Mouse (Mus musculus): Measurements from ENCODE around the gene Olfr1342.
A peak's percentile ranks its signal among the peaks of the same experiment; 100 is the strongest.

Gene Olfr1342

DNA sequence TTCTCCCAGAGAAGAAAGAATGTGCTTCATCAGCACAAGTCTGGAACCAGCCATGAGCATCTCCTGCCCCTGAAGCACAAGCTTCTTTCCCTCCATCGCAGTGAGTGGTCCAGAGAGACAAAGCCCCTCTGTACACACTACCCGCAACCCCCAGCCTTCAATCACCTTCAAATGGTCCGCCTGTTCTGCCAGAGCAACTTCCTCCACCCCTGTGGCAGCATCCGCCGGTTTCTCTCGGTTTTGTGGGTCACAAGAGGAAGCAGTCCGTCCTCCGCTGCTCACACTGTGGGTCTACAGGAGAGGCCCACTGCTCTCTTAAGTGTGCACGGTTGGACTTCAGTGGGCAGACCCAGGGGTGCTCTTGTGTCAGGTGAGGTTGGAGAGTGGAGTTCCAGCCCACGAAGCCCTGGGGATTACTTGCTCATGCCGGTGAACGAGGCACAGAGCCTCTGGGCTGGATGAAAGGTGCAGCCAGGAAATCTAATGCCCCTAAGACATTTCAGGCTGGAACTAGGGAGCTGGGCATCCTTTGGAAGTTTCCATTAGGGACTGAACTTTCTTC, at the start of gene Olfr1342:
Gene Olfr1342 (minus strand): TSS at position 345 of the 562 bp plus-strand sequence.
- DNase-seq (ENCODE audit: low spot score), result no peak

DNA sequence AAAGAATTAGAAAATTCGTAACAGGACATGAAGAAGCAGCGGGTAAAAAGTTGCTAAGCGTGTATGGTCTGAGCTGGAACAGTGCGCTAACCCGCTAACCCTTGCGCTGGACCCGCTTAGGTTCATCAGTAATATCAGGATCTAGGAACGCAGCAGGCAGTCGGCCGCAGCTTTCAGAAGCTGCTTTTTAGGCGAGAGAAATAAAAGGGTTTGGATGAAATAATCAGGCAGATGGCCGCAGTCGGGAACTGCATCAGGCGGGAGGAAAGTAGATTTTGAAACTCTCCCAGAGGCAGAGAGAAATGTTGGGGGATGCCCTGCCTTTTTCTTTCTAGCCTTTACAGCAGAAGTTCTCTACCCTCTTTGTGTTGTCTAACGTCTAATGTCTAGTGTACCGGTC, 49.3 kb upstream of the Olfr1342 start:
- no peak for DNase-seq (ENCODE audit: low spot score)

DNA sequence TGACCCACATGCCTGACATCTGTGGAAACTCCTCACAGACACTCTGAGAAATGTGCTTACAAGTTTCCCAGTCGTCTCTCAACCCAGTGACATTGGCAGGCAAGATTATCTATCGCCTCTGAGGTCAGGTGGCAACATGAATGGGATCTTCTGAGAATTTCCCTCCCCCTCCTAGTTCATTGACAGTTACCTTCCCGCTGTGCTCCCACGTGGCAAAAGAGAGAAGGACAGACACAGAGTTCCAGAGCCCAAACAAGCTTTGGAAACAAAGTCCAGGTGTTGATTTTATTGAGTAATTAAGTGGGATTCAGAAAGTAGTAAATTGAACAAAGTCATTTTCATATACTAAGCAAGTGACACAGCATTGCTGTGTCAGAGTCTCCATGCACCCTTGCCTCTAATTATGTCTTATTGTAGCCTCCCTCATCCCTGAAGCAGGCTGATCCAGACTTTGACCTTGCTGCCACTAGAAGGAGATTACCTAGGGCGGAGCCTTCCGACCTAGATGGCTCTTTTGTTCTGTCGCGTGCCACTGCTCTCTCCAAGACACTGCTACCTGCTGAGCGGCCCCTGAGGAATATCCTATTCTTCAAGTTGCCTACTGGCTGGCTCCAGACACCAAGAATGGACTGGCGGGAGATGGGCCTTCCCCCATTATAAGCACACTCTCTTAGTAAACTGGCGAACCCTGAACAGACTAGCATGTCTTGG, 48.6 kb upstream of the Olfr1342 start:
- no peak for DNase-seq (ENCODE audit: low spot score)

DNA sequence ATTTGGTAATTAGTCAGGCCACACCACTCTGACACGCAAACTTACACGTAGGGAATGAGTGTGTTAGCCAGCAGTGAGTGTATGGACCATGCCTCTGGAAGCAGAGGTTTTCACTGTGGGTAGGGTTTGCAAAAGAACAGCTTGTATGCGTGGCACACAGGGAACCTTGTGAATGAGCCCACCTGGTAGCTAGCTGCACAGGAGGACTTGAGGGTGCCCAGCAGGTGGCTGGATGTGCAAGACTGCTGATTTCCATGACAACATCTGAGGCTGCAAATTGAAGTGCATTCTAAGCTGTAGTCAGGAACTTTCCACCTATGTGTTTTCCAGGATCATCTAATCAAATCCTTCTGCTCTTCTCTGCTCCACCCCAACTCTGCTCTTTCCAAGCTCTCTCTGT, 47.0 kb upstream of the Olfr1342 start:
- no peak for DNase-seq (ENCODE audit: low spot score)

DNA sequence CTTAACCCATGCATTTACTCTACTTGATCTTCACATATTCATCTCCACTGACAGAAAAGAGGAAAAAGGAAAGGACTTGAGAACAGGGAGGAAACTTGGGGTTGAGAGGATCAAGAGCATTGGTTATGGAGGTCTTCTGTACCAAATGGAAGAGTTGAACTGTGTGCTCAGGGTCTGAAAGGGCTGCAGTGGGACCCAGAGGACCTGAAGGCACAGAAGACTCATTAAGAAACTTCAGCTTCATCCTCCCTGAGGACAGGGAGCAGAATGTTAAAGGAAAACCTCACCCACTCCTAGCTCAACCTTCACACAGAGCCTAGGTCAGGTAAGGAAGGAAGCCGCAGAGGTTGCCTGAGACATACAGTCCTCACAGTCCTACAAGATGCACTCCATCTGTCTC, 39.3 kb upstream of the Olfr1342 start, which contains the start of gene Olfr1339:
Gene Olfr1339 (plus strand): TSS at position 301 of the 400 bp plus-strand sequence.
- no peak for DNase-seq (ENCODE audit: low spot score)

DNA sequence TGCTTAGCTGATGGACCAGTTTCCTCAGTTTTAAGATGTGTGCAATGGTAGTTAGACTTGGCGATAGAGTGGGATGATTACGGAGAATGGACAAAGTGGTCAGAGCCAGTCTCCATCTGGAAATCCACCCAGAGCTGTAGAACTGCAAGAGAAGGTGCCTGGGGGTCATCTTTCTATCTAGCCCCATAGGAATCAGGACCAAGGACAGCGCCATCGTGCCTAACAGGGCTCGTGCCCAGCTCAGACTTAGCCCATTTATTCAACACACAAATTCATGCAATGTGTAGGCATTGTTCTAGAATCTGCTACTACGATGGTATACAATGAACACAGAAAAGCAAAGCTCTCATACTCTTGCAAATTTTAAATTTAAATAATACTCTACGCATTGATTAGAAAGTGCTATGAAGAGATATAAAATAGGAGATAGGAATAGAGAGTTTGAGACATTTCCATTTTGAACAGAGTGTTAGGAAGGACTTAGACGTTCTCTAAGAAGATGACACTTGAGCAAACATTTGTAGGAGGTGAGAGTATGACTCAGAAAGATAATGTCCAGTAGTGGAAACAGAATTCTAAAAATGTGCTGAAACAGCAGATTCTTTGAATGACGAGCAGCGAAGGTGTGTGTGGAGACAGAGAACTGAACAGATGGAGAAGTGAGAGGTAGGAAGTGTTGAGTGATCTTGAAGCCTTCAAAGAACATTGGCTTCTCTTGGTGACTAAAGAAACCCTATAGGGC, 29.4 kb upstream of the Olfr1342 start:
- DNase-seq (ENCODE audit: low spot score), result no peak

DNA sequence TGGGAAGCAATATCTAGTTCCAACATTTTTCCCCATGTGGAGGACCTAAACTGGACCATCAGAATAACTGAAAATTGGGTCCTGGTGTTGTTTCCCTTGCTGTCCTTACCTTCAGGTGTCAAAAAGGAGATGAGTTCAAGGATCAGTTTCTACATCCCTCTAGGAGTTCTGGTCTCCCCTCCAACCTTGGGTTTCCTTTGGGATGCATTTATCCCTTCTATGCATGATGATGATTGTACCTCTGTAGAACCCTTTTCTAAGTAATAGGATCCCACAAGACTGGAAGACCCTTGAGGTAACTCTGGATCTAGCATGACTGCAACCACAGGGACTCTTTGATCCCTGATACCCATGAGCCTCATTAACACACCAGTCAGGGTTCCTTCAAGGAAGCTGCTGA, 27.3 kb upstream of the Olfr1342 start, which contains the start of gene Olfr1340:
Gene Olfr1340 (plus strand): TSS at position 301 of the 400 bp plus-strand sequence.
- no peak for DNase-seq (ENCODE audit: low spot score)

DNA sequence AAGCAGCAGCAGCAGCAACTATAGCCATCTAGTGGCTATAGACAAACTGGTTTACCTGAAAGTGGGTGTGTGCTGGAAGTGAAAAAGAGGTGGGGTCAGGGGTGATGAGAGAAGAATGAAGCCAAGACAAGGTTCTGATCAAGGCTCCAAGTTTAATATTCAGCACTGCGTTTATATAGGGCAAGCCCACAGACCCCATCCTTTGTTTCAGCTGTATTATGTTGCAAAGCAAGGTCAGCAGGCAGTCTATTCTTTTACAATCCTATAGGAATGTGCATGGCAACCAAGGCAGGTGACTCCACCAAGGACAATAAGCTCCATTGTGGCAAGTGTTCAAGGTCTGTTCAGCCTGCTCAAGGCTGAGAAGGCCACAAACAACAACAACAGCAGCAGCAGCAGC, 19.1 kb upstream of the Olfr1342 start:
- DNase-seq (ENCODE audit: low spot score), result no peak

DNA sequence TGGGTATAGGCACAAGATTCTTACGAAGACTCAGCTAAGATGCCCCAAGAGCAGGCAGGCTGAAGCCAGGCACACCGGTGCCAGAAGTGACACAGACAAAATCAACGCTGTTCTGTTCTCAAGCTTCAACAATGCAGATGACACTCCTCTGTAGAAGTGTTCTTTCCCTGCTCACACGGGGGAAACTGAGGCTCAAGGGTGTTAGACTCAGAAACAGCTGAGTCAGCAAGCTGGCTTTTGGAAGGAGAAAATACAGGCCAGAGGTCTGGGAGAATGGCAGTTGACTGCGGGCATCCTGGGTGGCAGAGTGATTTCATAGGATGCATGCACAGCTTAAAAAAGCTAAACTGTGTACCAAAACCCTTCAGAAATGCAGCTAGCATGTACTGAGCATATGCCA, 15.5 kb upstream of the Olfr1342 start:
- no peak for DNase-seq (ENCODE audit: low spot score)

DNA sequence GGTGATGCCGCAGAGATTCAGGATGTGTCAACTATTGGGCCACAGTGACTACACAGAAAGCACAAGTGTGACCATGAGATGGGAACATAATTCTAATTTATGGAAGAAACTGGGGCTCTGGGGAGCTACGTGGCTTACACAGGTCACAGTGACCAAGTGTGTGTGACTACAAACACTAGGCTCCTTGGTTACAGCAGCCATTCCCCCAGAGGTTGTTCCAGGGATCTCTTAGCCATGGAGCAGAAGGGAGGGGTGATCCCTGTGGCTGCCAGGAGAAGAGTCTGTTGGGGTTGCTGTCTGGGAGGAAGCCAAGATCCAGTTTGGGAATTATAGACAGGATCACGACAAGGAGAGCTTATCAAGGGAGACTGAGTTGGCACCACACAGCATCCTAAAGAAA, 10.7 kb upstream of the Olfr1342 start, which contains the start of gene Olfr1341:
Gene Olfr1341 (plus strand): TSS at position 301 of the 400 bp plus-strand sequence.
- no peak for DNase-seq (ENCODE audit: low spot score)

DNA sequence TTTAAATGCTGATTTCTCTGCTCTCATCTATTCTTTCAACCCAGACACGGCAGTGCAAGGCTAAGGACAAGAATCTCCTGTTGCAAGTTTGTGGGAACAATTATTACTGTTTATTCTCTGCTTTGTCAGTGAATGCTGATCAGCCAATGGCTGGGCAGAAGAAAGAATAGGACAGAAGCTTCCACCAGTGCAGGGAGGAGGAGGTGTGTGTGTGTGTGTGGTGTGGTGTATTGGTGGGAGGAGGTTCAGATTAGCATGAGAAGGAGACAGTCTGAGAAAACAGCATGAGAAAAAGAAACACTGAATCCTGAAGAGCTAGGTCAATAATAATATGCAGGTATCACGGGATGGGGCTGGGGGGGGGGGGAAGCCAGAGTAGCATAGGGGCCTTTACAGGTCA, 1.3 kb upstream of the Olfr1342 start:
- DNase-seq (ENCODE audit: low spot score), result no peak

DNA sequence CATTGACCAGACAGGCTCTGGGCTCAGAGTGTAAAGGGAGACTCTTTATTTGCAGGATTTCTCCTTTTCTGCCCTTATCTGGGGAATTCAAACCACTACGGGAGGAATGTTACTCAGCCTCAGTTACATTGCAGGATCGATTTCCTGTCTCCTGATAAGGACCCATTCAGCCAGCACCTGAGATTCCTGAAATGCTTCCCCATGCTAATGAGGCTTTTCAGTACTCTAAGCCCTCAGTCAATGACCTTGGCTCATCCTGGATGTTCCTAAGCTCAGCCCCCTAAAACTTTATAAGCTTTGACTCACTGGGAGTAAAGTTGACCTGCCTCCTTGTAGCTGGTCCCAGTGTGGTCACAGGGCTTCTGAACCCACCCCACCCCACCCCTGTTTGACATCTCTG, 5.5 kb downstream of the Olfr1342 start:
- no peak for DNase-seq (ENCODE audit: low spot score)

DNA sequence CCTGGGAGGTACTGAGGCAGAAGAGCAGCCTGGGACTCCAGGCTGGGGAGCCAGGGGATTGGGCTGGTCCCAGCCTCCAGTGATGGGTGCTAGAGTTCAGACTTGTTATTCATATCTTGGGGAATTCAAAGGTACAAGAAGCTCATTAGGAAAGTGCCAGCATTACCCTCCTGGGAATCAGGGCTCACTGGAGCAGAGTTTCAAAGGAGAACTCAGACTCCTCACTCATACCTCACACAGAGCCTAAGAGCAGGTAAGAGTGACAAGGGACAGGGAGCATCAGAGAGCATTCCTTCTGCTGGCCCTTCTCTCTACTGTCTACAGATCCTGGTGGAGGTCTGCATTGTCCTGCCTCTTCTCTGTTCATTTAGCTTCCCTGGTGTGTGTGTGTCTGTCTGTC, 33.9 kb downstream of the Olfr1342 start, which contains the start of gene Olfr62:
Gene Olfr62 (plus strand): TSS at position 301 of the 400 bp plus-strand sequence.
- DNase-seq (ENCODE audit: low spot score), result no peak

DNA sequence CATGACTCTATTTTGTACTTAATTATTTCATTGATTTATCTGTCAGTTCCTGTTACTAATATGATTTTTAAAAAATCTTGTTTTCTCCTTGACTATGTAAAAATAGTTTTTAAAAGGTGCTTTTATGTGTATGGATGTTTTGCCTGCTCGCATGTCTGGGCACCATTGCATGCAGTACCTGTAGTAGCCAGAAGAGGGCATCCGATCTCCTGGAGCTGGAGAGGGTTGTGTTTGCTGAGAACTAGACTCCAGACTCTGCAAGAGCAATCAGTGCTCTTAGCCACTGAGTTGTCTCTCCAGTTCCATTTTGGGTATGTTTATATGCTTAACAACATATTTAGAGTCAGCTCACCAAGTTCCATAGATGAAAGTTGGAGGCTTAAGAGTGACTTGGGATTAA, 47.3 kb downstream of the Olfr1342 start:
- peak; percentile 59 for DNase-seq (ENCODE audit: low spot score)

DNA sequence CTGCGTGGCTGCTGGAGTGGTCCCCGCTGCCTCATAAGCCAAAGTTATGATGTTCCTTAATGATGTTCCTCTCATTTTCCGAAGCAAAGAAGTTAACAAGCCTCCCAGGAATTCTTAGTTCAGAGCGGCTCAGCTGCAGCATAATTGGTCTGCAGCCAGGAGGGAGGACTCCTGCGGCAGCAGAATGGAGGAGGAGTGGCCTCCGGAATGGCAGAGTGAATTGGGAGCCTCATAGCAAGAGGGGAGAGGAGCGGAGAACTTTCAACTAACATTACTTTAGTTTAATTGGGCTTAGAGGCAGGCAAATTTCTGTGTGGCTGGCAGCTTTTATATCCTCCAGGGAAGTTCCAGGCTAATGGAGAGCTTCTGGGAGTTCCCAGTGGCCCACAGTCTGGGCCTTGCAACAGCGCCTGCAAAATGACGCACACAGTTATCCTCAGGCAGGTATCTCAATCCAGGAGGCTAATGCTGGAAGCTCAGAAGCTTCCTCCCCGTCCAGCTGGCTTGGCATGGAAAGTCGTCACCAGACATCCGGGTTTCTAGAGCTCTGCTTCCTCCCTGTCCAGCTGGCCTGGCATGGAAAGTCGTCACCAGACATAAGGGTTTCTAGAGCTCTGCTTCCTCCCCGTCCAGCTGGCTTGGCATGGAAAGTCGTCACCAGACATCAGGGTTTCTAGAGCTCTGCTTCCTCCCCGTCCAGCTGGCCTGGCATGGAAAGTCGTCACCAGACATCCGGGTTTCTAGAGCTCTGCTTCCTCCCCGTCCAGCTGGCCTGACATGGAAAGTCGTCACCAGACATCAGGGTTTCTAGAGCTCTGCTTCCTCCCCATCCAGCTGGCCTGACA, 50.0 kb downstream of the Olfr1342 start:
- DNase-seq (ENCODE audit: low spot score), result no peak
